Mouse (Mus musculus) myocyte (in vitro differentiated cells): ENCODE results near the gene Eif2s1.

ENCODE experiments used
- CEBPB ChIP-seq: IDR thresholded peaks from 2 replicates; pipeline ENCODE4 v1.6.1; 2011; ENCODE audit warnings: mild to moderate bottlenecking, moderate library complexity; ENCODE audit not compliant: poor library complexity, insufficient read depth, severe bottlenecking
- E2F4 ChIP-seq: IDR thresholded peaks from one replicate; pipeline ENCODE4 v1.6.1; 2011; ENCODE audit warnings: mild to moderate bottlenecking, control low read depth, moderate library complexity; ENCODE audit not compliant: insufficient read depth
- MAX ChIP-seq: IDR thresholded peaks from one replicate; pipeline ENCODE4 v1.6.1; 2011; ENCODE audit warnings: low read depth, mild to moderate bottlenecking, control low read depth
- POLR2A ChIP-seq: IDR thresholded peaks from one replicate; pipeline ENCODE4 v1.6.1; 2011; ENCODE audit warnings: low read depth, mild to moderate bottlenecking, control low read depth, moderate library complexity; ENCODE audit not compliant: insufficient read length
- USF1 ChIP-seq: IDR thresholded peaks from one replicate; pipeline ENCODE4 v1.6.1; 2011; ENCODE audit warnings: low read depth, mild to moderate bottlenecking, control low read depth, moderate library complexity

- TF ChIP-seq POLR2A (no peak), USF1 (no peak), CEBPB (no peak), MAX (no peak), E2F4 (no peak)
Measured at GRCm38 (mm10) chr12:78834496-78834895, 27.1 kb upstream of the Eif2s1 start.
